Mouse (Mus musculus): ENCODE data around the gene Prkcq. TPM values are rescaled to one million over a fixed set of nuclear protein-coding genes. Genes with fewer than 3 reads are reported as not detected.

Gene Prkcq
- polyA plus RNA-seq (2017; shearing (Covaris generic)) = 140 TPM

GRCm38 (mm10) chr2:11171754-11172501 is at the start of gene Prkcq:
Gene Prkcq (plus strand): TSS chr2:11172108.

All from CD4-positive, CD25-positive, alpha-beta regulatory T cell, adult 9 weeks (primary cell).